Mouse (Mus musculus) hindbrain, postnatal 0 days (tissue): ENCODE results near the gene Zfp358. TPM values are rescaled to one million over a fixed set of nuclear protein-coding genes. Genes with fewer than 3 reads are reported as not detected.

ENCODE experiments used
- ATAC-seq: fragments of 200-750 bp; cut with Nextera tagmentation; 2 replicates; pipeline ENCODE4 v1.8.0; 2017; ENCODE audit warnings: mild to moderate bottlenecking, moderate TSS enrichment, moderate library complexity
- DNase-seq: peaks from one replicate; pipeline ENCODE4 v3.0.0-alpha.2; 2015; ENCODE audit warnings: low spot score
- H3K27ac ChIP-seq: fragments of 300-500 bp; sonication (generic); 2 replicates; pipeline ENCODE4 v1.5.1; 2014; ENCODE audit warnings: mild to moderate bottlenecking
- H3K27me3 ChIP-seq: fragments of 300-500 bp; sonication (generic); 2 replicates; pipeline ENCODE4 v1.6.1; 2014; ENCODE audit warnings: low read length, mixed read lengths; ENCODE audit not compliant: insufficient read depth
- H3K36me3 ChIP-seq: fragments of 300-500 bp; sonication (generic); 2 replicates; pipeline ENCODE4 v1.6.1; 2014; ENCODE audit warnings: low read length, mixed read lengths; ENCODE audit not compliant: insufficient read depth
- H3K4me1 ChIP-seq: fragments of 300-500 bp; sonication (generic); 2 replicates; pipeline ENCODE4 v1.6.1; 2014; ENCODE audit warnings: antibody characterized with exemption, low read length, mixed read lengths; ENCODE audit not compliant: insufficient read depth
- H3K4me2 ChIP-seq: fragments of 300-500 bp; sonication (generic); 2 replicates; pipeline ENCODE4 v1.6.1; 2014; ENCODE audit warnings: low read depth, mild to moderate bottlenecking, low read length, moderate library complexity, mixed read lengths
- H3K4me3 ChIP-seq: fragments of 300-500 bp; sonication (generic); 2 replicates; pipeline ENCODE4 v1.5.1; 2014; ENCODE audit warnings: low read length
- H3K9ac ChIP-seq: fragments of 300-500 bp; sonication (generic); replicated peaks from 2 replicates; pipeline ENCODE4 v1.6.1; 2014; ENCODE audit warnings: mild to moderate bottlenecking, low read length, moderate library complexity, mixed read lengths
- H3K9me3 ChIP-seq: fragments of 300-500 bp; sonication (generic); 2 replicates; pipeline ENCODE4 v1.6.1; 2016; ENCODE audit warnings: low read length, mixed read lengths
- CTCF ChIP-seq: IDR thresholded peaks from 2 replicates; pipeline ENCODE4 v1.5.1; 2016; ENCODE audit warnings: antibody characterized with exemption, control low read depth, low read depth
- WGBS: fragments of 180-500 bp; shearing (Covaris S2); extraction: QIAGEN DNeasy Blood & Tissue Kit; methylation state at CpG from one replicate; pipeline ENCODE4 v1.1.7; 2014; 5-methylcytosine and 5-hydroxymethylcytosine counted together
- polyA plus RNA-seq: library from polyadenylated mRNA; unstranded; fragments of >200 nt; fragmentation: Nextera tagmentation; extraction: Ambion mirVana; gene quantifications from 2 replicates; pipeline ENCODE4 v1.2.1, GENCODE M21; 2015
- total RNA-seq: library from RNA; depleted of rRNA; stranded (reverse); fragments of >200 nt; gene quantifications from 2 replicates; pipeline ENCODE4 v1.2.3, GENCODE M21; 2014; rRNA removed

Zfp358 gene
- total RNA-seq (98.3 and 109 TPM in 2 replicates), polyA plus RNA-seq (46.0 and 49.6 TPM in 2 replicates)

DNA sequence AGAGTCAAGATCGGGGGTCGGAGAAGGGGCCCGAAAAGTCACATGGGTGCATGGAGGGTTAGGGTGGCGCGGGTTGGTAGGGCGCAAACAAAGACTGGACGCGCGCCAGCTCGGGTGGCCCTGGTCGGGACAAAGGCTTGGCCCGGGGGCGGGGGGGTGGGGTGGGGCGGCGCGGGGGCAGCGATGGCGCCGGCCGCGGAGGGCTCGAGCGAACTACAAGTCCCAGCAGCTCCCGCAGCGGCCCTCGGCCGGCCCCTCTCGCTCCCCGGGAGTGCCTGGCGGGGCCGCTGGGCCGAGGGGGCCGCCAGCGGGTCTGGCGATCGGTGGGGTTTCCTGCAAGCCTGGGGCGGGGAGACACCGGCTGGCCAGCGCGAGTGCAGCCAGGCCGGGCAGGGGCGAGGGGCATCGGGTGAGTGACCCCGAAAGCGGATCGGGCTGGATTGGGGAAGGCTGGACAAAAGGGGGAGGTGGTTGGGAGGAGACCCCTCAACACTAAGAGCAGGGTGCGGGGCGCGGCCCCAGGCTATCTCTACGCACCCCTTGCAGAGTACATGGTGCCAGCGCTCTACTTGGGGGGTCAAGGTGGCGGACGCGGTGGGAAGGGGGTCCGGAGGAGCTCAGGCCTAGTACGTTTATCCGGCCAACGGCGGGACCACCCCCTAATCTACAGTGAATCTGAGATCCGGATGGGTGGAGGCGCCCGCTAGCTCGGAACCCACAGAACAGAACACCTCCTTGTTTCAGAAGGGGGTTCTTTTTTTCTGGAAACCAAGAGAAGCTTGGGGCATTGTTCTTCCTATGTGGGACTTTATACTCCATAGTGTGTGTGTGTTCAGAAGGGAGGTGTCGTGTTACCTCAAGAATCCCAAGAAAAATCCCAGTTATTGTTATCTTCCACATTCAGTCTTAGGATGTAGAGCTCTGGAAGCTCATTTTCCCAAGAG lies at the start of gene Zfp358:
Gene Zfp358, plus strand, starts transcription at position 238 of the 944 bp plus-strand sequence.
- 3% methylated on average over 60 of the region's 64 CpGs for WGBS
- Histone ChIP-seq H3K4me3 (peak within 1 kb of the TSS; percentile 75), H3K36me3 (peaks cover 17% of the 10 kb centered on the region), H3K27me3 (no peaks in the 10 kb centered on the region), H3K4me2 (peak within 1 kb of the TSS; percentile 52), H3K9ac (peak within 1 kb of the TSS; percentile 92), H3K9me3 (no peaks in the 10 kb centered on the region), H3K4me1 (no peaks in the 10 kb centered on the region), H3K27ac (peak within 1 kb of the TSS; percentile 94)
- peak; percentile 92 for ATAC-seq
- DNase-seq: peak; percentile 87
- no peak for TF ChIP-seq CTCF

DNA sequence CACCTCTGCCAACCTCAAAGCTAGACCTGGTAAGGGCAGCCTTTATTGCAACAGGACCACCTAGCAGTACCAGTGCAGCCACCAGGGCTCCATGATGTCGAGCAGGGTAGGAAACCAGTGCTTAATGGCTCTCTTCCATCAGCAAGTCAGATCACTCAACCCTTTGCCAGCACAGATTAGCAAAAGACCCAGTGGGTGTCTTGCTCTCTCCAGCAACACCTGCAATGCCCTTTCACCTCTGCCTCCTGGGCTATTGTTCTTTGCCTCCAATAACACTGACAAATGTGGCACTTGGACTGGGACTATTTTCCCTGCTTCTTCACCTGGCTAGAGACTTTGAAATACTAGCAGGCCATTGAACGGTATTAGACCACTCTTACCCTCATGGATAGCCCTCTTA lies 43.7 kb upstream of the Zfp358 start:
- H3K4me3 ChIP-seq: no peak overlapping the region
- H3K9ac ChIP-seq: no peak overlapping the region
- 86% methylated on average over 2 of the region's 2 CpGs for WGBS
- H3K9me3 ChIP-seq: no peaks in the 10 kb centered on the region
- H3K27ac ChIP-seq: no peak overlapping the region
- DNase-seq (no peak), ATAC-seq (no peak)
- no peak for TF ChIP-seq CTCF
- H3K27me3 ChIP-seq: no peaks in the 10 kb centered on the region
- H3K36me3 ChIP-seq: peaks cover 69% of the 10 kb centered on the region
- H3K4me2 ChIP-seq: no peak overlapping the region
- no peaks in the 10 kb centered on the region for H3K4me1 ChIP-seq

DNA sequence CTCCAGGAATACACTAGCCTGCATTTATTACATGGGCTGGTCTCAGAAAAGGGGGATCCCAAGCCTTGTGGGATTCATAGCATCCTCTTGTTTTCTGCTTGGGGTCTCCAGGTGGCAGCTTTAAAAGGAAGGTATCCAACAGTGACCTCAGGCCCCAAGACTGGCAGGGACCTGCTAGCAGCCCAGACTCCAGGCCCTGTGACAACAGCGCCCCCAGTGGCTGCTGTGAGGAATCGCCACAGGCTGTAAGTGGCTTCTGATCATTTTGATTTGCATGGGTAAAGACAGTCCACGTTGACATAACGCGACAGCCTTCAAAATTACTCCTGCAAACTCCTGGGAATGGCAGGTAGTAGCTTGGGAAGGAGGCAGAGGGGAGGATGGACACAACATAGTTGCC lies 42.3 kb upstream of the Zfp358 start:
- ATAC-seq (peak; percentile 57), DNase-seq (peak; percentile 80)
- Histone ChIP-seq H3K36me3 (peaks cover 72% of the 10 kb centered on the region), H3K4me3 (no peak overlapping the region), H3K27me3 (no peaks in the 10 kb centered on the region), H3K27ac (no peak overlapping the region), H3K4me1 (no peaks in the 10 kb centered on the region), H3K9me3 (no peaks in the 10 kb centered on the region), H3K9ac (no peak overlapping the region), H3K4me2 (no peak overlapping the region)
- peak; percentile 96 for TF ChIP-seq CTCF
- whole genome bisulfite sequencing: 27% methylated on average over 5 of the region's 5 CpGs

DNA sequence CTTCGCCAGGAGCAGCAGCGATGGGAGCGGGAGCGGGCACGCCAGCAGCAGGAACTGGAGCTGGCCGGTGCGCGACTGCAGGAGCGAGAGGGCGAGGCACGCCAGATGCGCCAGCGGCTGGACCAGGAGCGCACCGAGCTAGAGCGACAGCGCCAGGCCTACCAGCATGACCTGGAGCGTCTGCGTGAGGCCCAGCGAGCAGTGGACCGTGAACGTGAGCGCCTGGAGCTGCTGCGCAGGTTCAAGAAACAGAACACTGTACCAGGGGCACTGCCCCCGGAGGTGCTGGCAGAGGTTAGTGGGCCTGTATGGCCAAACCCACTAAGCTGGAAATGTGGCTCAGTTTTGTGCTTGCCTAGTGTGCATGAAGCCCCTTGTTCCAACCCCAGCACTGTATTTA lies 40.9 kb upstream of the Zfp358 start:
- Histone ChIP-seq H3K9ac (no peak overlapping the region), H3K4me1 (no peaks in the 10 kb centered on the region), H3K36me3 (peaks cover 67% of the 10 kb centered on the region), H3K9me3 (no peaks in the 10 kb centered on the region), H3K27ac (no peak overlapping the region), H3K4me3 (no peak overlapping the region), H3K27me3 (no peaks in the 10 kb centered on the region), H3K4me2 (no peak overlapping the region)
- DNase-seq: no peak
- WGBS: 96% methylated on average over 25 of the region's 25 CpGs
- TF ChIP-seq CTCF: no peak
- no peak for ATAC-seq

DNA sequence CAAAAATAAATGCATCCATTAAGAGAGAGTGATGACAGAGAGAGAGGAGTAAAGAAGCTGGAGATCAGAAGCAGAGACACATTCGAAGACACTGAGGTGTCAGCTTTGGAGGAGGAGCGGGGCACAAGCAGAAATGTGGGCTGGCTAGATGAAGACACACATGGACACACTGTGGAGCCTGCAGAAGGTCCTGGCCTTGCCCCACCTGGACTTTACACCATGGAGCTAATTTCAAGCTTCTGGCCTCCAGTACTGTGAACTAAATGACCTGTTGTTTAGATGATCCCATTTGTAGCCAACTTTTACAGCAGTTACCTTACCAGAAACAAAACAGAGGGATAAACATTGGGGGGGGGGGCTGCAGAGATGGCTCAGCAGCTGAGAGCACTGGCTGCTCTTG lies 29.7 kb upstream of the Zfp358 start:
- no peak for ATAC-seq

DNA sequence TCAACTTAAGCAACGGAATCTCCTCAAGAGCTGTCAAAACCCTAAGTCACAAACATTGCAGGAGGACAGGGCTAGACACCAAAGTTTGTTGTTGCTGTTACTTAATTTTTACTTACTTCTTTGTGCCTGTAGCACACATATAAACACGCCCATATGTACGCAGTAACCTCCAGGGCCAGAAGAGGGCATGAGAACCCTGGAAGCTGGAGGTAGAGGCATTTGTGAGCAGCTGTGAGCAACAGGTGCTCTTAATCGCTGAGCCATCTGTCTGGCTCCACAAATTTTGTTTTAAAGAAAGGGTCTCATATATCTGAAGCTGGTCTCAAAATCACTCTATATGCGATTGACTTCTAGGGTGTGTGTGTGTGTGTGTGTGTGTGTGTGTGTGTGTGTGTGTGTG lies 28.6 kb upstream of the Zfp358 start:
- 58% methylated on average over 5 of the region's 5 CpGs for WGBS
- ATAC-seq: no peak
- no peaks in the 10 kb centered on the region for H3K27me3 ChIP-seq

More for the DNA sequence above, 29.7 kb upstream of the Zfp358 start:
- H3K9ac ChIP-seq: no peak overlapping the region
- H3K27ac ChIP-seq: no peak overlapping the region
- no peak overlapping the region for H3K4me2 ChIP-seq
- H3K4me1 ChIP-seq: peaks cover 4% of the 10 kb centered on the region; the same call in 1 of the 2 replicates
- H3K36me3 ChIP-seq: no peaks in the 10 kb centered on the region; the same call in 1 of the 2 replicates
- no peak for TF ChIP-seq CTCF
- DNase-seq: no peak
- WGBS: 92% methylated on average over 2 of the region's 2 CpGs
- H3K4me3 ChIP-seq: no peak overlapping the region
- no peaks in the 10 kb centered on the region for H3K27me3 ChIP-seq
- no peaks in the 10 kb centered on the region for H3K9me3 ChIP-seq

More for the DNA sequence above, 28.6 kb upstream of the Zfp358 start:
- H3K27ac ChIP-seq: no peak overlapping the region
- no peak overlapping the region for H3K4me2 ChIP-seq
- peak; percentile 68 for DNase-seq
- peaks cover 4% of the 10 kb centered on the region; the same call in 1 of the 2 replicates for H3K4me1 ChIP-seq
- TF ChIP-seq CTCF: peak; percentile 63
- no peaks in the 10 kb centered on the region for H3K36me3 ChIP-seq
- H3K9me3 ChIP-seq: no peaks in the 10 kb centered on the region
- H3K9ac ChIP-seq: no peak overlapping the region
- H3K4me3 ChIP-seq: no peak overlapping the region
